Mouse (Mus musculus): Measurements from ENCODE around the gene Nedd9. TPM values are rescaled to one million over a fixed set of nuclear protein-coding genes. Genes with fewer than 3 reads are reported as not detected.

The Nedd9 gene
- total and polyA plus RNA-seq, 2 experiments from 2014 or later, result 12.6 to 30.5 TPM

GRCm38 (mm10) chr13:41402441-41403003 lies 84.6 kb downstream of the Nedd9 start:
- no peak for ATAC-seq
- 50% methylated on average over 6 of the region's 6 CpGs for WGBS
- H3K27me3 ChIP-seq (ENCODE audit: insufficient read depth, low read length), result no peaks in the 10 kb centered on the region
- no peaks in the 10 kb centered on the region for H3K36me3 ChIP-seq (ENCODE audit: insufficient read depth)
- H3K4me1 ChIP-seq (ENCODE audit: insufficient read depth), result no peaks in the 10 kb centered on the region
- H3K27ac ChIP-seq (ENCODE audit: low read depth, low read length), result no peak overlapping the region
- DNase-seq, result no peak
- H3K4me2 ChIP-seq (ENCODE audit: low read depth), result no peak overlapping the region
- H3K9ac ChIP-seq, result no peak overlapping the region
- no peak for TF ChIP-seq CTCF (IDR thresholded peaks at IDR 0.05; ENCODE audit: low read depth)
- no peaks in the 10 kb centered on the region for H3K9me3 ChIP-seq (ENCODE audit: low read length)
- no peak overlapping the region for H3K4me3 ChIP-seq (ENCODE audit: low read depth, low read length)

- no peaks in the 10 kb centered on the region for H3K36me3 ChIP-seq (ENCODE audit: insufficient read depth)
- H3K9ac ChIP-seq, result no peak overlapping the region
- TF ChIP-seq CTCF (IDR thresholded peaks at IDR 0.05; ENCODE audit: low read depth), result no peak
- H3K4me2 ChIP-seq (ENCODE audit: low read depth), result no peak overlapping the region
- ATAC-seq, result no peak
- WGBS, result 79% methylated on average over 6 of the region's 6 CpGs
- no peak for DNase-seq
- H3K27me3 ChIP-seq (ENCODE audit: insufficient read depth, low read length), result no peaks in the 10 kb centered on the region
- H3K9me3 ChIP-seq (ENCODE audit: low read length), result no peaks in the 10 kb centered on the region
- no peaks in the 10 kb centered on the region for H3K4me1 ChIP-seq (ENCODE audit: insufficient read depth)
- H3K4me3 ChIP-seq (ENCODE audit: low read depth, low read length), result no peak overlapping the region
- no peak overlapping the region for H3K27ac ChIP-seq (ENCODE audit: low read depth, low read length)
Measured at GRCm38 (mm10) chr13:41401775-41402174, 85.4 kb downstream of the Nedd9 start.

- Histone ChIP-seq H3K27me3 (ENCODE audit: insufficient read depth, low read length) (no peaks in the 10 kb centered on the region), H3K4me1 (ENCODE audit: insufficient read depth) (no peaks in the 10 kb centered on the region), H3K36me3 (ENCODE audit: insufficient read depth) (no peaks in the 10 kb centered on the region), H3K4me2 (ENCODE audit: low read depth) (no peak overlapping the region), H3K27ac (ENCODE audit: low read depth, low read length) (no peak overlapping the region), H3K4me3 (ENCODE audit: low read depth, low read length) (no peak overlapping the region), H3K9me3 (ENCODE audit: low read length) (no peaks in the 10 kb centered on the region), H3K9ac (no peak overlapping the region)
- TF ChIP-seq CTCF (IDR thresholded peaks at IDR 0.05; ENCODE audit: low read depth), result no peak
- DNase-seq (no peak), ATAC-seq (no peak)
- 71% methylated on average over 3 of the region's 3 CpGs for WGBS
Measured at GRCm38 (mm10) chr13:41400289-41400688, 86.9 kb downstream of the Nedd9 start.

- no peak for ATAC-seq
- Histone ChIP-seq H3K4me2 (ENCODE audit: low read depth) (no peak overlapping the region), H3K9me3 (ENCODE audit: low read length) (no peaks in the 10 kb centered on the region), H3K36me3 (ENCODE audit: insufficient read depth) (no peaks in the 10 kb centered on the region), H3K4me1 (ENCODE audit: insufficient read depth) (no peaks in the 10 kb centered on the region), H3K27me3 (ENCODE audit: insufficient read depth, low read length) (no peaks in the 10 kb centered on the region), H3K27ac (ENCODE audit: low read depth, low read length) (no peak overlapping the region), H3K4me3 (ENCODE audit: low read depth, low read length) (no peak overlapping the region), H3K9ac (no peak overlapping the region)
- TF ChIP-seq CTCF (IDR thresholded peaks at IDR 0.05; ENCODE audit: low read depth), result no peak
- no peak for DNase-seq
- WGBS, result 81% methylated on average over 2 of the region's 2 CpGs
Measured at GRCm38 (mm10) chr13:41392191-41392590, 95.0 kb downstream of the Nedd9 start.

- Histone ChIP-seq H3K27ac (ENCODE audit: low read depth, low read length) (no peak overlapping the region), H3K4me2 (ENCODE audit: low read depth) (no peak overlapping the region), H3K4me3 (ENCODE audit: low read depth, low read length) (no peak overlapping the region), H3K27me3 (ENCODE audit: insufficient read depth, low read length) (no peaks in the 10 kb centered on the region), H3K9ac (no peak overlapping the region), H3K36me3 (ENCODE audit: insufficient read depth) (no peaks in the 10 kb centered on the region), H3K9me3 (ENCODE audit: low read length) (no peaks in the 10 kb centered on the region), H3K4me1 (ENCODE audit: insufficient read depth) (no peaks in the 10 kb centered on the region)
- 99% methylated on average over 2 of the region's 2 CpGs for WGBS
- DNase-seq (no peak), ATAC-seq (no peak)
- no peak for TF ChIP-seq CTCF (IDR thresholded peaks at IDR 0.05; ENCODE audit: low read depth)
Measured at GRCm38 (mm10) chr13:41390698-41391097, 96.5 kb downstream of the Nedd9 start.

GRCm38 (mm10) chr13:41386581-41386980 lies 100.6 kb downstream of the Nedd9 start:
- no peaks in the 10 kb centered on the region for H3K4me1 ChIP-seq (ENCODE audit: insufficient read depth)
- no peaks in the 10 kb centered on the region for H3K9me3 ChIP-seq (ENCODE audit: low read length)
- no peak overlapping the region for H3K4me2 ChIP-seq (ENCODE audit: low read depth)
- H3K36me3 ChIP-seq (ENCODE audit: insufficient read depth), result no peaks in the 10 kb centered on the region
- no peaks in the 10 kb centered on the region for H3K27me3 ChIP-seq (ENCODE audit: insufficient read depth, low read length)
- no peak overlapping the region for H3K27ac ChIP-seq (ENCODE audit: low read depth, low read length)
- H3K9ac ChIP-seq, result no peak overlapping the region
- no peak overlapping the region for H3K4me3 ChIP-seq (ENCODE audit: low read depth, low read length)
- ATAC-seq (no peak), DNase-seq (no peak)
- no peak for TF ChIP-seq CTCF (IDR thresholded peaks at IDR 0.05; ENCODE audit: low read depth)
- WGBS, result 47% methylated on average over 4 of the region's 4 CpGs

- Histone ChIP-seq H3K9me3 (ENCODE audit: low read length) (no peaks in the 10 kb centered on the region), H3K36me3 (ENCODE audit: insufficient read depth) (no peaks in the 10 kb centered on the region), H3K27me3 (ENCODE audit: insufficient read depth, low read length) (no peaks in the 10 kb centered on the region), H3K4me3 (ENCODE audit: low read depth, low read length) (no peak overlapping the region), H3K4me2 (ENCODE audit: low read depth) (no peak overlapping the region), H3K27ac (ENCODE audit: low read depth, low read length) (no peak overlapping the region), H3K4me1 (ENCODE audit: insufficient read depth) (no peaks in the 10 kb centered on the region), H3K9ac (no peak overlapping the region)
- no peak for DNase-seq
- no peak for TF ChIP-seq CTCF (IDR thresholded peaks at IDR 0.05; ENCODE audit: low read depth)
- WGBS, result 65% methylated on average over 4 of the region's 4 CpGs
- ATAC-seq, result no peak
Measured at GRCm38 (mm10) chr13:41384896-41385295, 102.3 kb downstream of the Nedd9 start.
